Mouse (Mus musculus) frontal cortex, adult (tissue): ENCODE data around the gene Slc24a5.
"Not testable (repeated sequence)": the region's sequence is repeated elsewhere in the genome, so short reads cannot be mapped to it uniquely, and the experiment has no call there.

Source experiments
- ATAC-seq: cut with Nextera tagmentation; 2 replicates; pipeline ENCODE4 v1.9.2; 2017; ENCODE audit warnings: mild to moderate bottlenecking, moderate library complexity, mixed read lengths; ENCODE audit not compliant: low TSS enrichment

Slc24a5 gene

DNA sequence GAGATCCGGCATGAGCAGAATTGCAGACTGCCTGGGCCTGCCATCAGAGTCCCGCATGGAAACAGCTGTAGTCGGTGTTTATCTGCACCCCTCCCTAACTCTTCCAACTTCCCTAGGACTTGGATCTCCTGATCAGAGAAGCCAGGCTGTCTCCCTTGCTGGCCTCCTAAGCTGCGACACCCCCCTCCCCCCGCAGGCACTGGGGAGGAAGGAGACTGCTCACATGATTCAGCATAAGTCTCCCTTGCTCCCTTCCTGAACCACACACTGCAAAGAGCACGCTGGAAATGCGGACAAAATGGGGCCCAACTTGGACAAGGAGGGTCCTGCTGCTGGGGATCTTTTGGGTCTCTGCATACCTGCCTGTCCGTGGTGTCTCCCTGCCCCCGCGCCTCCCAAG, at the start of gene Slc24a5:
Gene Slc24a5 (plus strand): TSS at position 231 of the 400 bp plus-strand sequence.
- no peak for ATAC-seq

DNA sequence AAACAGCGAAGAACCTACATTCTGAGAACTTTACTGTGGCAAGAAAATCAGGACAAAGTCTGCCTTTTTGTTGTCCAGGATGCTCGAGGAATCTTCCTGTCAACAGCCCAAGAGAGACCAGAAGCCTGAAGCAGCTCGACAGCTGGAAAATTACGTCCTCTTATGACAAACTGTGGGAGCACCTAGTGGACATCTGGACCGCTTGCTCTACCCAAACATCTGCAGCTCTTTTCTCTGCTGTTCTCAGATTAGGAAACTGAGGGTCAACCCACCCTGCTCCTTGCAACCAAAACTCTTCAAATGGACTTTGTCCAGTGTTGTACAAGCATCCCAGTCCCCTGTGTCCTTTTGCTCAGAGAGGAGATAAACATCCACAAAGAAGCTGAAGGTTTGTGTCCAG, 43.5 kb upstream of the Slc24a5 start:
- ATAC-seq = no peak

DNA sequence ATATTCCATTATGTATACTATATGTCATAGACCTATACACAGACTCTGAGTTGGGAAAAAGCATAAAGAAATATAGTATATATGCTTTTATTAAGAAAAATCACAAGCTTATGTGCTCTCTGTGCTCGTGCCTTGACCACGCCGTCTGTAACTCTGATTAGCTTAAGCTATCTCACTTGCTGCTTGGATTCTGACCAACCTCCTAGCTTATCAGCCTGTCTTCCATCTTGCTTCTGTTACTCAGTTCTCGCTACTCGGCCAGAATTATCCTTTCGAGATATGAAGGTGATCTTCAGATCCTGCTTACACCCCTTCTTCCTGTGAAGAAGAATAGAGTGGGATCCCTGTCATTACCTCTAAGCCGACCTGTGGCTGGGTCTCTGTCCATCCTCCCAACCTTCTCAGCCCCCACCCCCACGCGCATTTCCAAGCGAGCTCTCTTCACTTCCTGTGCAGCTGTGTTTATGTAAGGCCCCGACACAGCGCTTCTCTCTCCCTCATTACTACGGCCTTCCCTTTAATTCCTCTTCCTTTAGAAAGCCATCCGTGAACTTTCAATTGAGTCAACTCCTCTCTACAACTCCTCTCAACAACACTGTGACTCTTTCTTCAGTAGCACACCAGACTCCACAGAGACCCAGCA, 41.4 kb upstream of the Slc24a5 start:
- ATAC-seq = no peak

DNA sequence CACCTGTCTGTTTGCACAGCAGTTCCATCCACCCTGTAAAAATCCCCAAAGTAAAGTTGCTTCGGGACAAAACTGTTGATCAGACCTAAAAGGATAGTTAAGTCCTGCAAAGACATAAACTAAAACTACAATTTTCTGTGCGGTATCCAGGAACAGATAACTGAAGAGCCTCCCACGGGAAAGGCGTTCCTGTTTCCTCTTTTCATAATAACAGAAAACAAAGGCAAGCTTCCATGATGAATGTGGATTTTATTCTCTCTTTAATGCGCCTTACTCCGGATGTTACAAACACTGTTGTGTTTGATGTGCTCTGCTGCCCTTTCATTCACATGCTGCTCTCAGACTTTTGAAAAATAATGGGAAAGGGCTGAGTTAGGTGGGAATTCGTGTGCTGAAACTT, 37.3 kb upstream of the Slc24a5 start:
- ATAC-seq = no peak

DNA sequence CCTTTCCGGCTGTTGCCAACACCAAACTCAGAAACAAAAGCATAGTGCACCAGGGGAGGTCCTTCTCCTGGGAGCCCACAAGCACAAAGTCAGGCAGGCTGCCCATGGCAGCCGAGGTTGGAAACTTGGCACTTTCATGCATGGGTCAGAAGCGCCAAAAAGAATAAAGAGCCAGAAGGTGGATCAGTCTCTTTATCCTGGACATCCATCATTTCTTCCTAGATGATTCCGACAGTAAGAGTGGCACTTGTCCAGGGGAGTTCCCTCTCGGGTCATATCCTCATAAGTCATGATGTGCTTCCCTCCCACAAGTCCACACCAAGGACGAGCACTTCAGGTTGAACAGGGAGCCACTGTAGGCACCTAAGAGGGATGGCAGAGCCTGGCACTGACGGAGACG, 36.8 kb upstream of the Slc24a5 start:
- no peak for ATAC-seq

DNA sequence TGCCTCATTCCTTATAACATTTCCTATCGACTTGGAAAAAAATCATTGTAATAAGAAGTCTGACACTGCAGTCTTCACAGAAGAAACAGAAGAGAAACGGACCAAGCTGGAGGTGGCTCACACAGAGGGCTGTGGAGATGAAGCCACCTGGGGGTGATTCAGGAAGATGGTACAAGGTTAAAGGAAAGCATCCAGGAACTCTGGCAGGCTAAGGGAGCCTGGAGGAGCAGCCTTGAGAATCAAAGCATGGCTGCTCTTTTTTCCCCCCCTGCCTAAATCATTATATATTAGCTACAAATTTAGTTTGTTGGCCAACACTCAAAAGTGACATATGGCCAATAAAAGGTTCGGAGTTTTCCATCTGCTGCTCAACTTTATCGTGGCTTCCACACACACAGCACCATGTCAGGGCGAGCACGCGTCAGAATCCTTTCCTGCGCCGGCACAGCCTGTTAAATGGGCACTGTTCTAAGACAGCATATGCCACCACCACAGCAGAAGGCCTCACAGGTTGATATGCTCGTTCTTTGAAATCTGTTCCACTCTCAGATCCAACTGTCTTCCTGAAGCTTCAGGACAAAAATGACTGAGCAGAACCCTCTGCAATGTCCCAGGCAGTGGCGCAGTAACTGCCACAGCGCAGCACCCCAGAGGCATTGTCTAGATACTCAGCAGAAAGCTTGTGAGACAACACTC, 36.2 kb upstream of the Slc24a5 start:
- peak; percentile 74 for ATAC-seq

DNA sequence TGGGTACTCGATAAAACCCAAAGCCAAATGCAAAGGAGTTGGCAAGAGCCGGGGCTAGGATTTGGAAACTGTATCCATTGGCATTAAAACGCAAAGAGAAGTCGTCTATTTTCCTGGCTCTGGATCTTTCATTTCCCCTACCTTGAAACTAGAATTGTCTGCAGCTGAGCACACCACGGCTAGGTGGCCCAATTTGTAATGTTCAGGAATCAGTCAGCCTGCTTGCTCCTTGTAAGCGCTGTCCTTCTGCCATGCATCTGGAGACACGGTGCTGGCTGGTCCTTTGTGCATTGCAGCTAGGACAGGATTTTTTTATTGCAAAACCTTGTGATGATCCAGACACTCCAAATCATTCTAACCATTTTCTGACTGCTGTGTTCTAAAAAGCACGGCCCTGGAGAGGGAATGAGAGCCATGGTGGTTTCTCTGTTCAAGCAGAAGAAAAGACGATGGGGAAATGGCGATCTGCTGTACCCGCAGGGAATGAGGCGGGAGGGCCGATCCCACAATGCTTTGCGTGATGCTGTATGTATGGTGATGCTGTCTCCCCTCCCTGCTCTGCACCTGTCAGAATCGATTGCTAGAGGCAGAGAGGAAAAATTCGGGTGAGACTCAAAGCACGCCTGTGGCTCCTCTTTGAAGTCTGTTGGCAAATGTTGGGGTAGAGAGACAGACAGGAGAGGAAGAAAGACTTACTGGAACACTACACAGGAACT, 35.5 kb upstream of the Slc24a5 start:
- peak; percentile 75 for ATAC-seq

DNA sequence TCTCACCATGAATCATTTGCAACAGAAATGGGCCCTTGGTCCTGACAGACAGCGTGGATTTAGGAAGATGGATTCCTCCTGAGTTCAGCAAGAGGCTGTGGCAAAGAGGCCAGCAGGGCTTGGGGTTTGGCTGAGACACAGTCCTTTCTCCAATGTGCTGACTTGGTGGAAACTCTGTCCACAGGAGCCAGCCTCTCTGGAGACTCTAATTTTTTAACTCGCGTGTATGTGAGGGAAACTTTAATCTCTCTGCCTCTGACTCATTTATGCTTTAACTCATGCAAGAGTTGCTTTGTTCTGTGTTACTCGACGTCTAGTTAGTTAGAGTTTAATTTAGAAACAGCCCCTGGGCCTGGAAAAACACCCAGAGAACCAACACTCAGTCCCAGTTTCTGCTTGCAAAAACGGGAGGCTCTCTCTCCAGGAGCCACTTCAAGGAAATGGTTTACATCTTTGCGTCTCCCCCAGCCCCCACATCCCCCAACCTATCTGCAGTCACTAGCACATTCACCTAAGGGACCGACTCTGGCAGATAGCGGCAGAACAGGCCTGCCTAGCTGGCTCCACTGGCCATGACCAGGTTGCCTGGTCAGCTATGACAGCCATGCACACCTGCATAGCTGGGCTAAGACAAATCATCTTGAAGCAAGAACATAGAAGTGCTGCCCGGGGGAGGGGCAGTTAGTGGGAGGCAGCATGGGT, 34.7 kb upstream of the Slc24a5 start:
- peak; percentile 28; the same call in 1 of the 2 replicates for ATAC-seq

DNA sequence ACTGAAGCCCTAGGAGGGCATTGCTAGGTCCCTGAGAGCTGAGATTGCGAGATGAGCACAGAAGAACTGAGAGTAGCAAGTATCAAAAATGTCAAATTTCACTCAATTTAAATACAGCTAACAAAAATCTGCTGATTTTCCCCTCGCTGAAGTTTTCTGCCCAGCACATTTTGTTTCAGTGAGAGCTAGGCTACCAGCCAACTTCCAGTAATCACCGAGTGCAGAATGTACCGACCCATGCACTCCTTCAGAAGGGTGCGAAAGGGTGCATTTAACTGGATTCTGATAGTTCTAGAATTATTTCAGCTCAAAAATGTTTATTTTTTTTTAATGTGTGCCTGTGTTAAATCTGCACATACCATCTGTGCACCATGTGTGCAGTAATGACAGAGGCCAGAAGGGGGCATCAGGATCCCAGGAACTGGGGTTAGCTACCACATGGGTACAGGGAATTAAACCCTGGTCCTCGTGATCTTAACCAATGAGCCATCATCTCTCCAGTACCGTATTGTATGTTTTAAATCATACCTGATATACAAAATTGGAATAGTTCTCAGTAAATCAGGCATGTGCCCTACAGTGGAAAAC, 12.5 kb upstream of the Slc24a5 start:
- no peak for ATAC-seq

DNA sequence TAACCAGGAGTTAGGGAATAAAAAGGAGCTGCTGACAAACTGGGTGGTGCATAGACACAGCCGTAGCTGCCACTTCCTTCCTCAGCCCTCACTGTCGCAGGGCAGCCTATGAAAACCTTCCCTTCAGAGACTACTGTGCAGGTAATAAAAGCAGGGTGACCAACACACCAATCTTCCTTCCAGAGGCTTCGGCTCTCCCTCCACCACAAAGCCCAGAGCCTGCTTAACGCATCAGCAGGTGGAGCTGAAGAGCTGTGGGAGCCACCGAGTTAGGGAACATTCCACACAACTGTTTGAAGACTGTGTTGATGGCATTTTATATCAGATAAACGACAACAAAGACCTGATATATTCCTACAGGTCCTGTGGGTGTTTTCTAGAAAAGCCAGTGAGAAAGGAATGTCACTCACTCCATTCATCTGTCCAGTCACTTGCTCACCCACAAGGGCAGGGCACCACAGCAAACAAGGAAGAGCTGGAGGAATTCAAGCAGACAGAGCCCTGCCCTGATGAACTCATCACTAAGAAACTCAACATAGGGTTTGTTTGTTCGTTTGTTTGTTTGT, 10.6 kb upstream of the Slc24a5 start:
- peak; percentile 86 for ATAC-seq

DNA sequence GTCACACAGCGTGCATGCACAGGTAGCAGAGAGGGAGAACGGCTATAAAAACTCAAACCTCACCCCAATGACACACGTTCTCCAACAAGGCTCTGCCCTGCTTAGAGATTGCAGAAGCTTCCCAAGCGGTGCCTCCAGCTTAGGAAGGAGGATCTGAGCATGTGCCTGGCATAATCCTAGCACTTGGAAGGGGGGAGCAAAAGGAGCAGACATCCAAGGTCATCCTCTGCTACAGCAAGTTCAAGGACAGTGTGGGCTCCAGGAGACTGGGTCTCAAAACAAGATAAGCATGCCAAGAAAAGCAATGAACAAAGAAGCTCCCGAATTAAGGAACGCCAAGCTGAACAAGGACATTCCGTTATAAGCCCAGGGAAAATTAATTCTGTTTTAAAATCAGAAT, 6.5 kb upstream of the Slc24a5 start:
- no peak for ATAC-seq

DNA sequence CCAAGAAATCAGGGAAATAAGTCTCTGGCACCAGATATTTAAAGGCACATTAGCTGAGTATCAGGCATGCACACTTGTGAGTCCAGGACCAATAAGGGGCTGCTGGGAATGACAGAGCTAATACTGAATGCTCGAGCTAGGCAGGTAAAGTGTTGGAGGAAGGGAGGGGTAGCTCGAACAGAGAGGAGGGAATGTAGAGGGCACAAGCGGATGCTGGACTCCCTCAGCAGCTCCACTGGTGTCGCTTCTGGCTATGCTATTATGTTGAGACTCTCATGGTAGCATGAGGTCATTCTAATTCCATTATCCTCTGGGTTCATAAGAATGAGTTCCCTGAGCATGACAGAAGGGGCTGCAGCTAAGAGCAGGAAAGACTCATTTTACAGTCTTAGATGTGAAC, 5.0 kb upstream of the Slc24a5 start:
- ATAC-seq = no peak

DNA sequence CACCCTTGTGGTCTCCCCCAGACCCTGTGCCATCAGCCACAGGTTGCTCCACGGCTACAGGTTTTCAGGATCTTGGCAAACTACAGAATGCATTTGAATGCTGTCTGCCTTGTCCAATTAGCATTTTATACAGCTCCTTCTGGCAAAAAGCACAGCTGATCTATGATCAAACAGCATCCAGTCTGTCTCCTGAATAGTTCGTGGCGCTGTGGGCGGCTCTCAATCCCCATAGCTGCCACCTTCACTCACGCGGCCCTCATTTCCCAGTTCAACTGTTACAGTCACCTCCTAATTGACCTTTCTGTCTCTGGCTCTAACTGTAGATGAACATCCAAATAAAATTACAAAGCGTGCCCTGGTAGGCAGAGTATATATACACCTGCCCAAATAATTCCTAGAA, 551 bp upstream of the Slc24a5 start:
- no peak for ATAC-seq

DNA sequence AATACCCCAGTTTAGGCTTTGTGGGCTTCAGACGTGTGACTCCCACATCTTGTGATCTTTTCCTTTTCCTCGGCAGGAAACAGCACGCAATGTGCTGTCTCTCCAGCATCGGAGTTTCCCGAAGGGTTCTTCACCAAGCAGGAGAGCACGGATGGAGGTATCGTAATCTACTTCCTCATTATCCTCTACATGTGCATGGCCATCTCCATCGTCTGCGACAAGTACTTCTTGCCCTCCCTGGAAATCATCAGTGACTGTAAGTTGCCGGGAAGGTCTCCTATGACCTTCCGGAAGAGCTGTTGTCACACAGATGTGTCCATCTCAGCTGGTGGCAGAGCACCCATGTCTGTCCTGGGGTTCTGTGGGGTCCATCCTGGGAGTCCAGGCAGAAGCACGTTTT, 772 bp downstream of the Slc24a5 start:
- ATAC-seq = no peak

DNA sequence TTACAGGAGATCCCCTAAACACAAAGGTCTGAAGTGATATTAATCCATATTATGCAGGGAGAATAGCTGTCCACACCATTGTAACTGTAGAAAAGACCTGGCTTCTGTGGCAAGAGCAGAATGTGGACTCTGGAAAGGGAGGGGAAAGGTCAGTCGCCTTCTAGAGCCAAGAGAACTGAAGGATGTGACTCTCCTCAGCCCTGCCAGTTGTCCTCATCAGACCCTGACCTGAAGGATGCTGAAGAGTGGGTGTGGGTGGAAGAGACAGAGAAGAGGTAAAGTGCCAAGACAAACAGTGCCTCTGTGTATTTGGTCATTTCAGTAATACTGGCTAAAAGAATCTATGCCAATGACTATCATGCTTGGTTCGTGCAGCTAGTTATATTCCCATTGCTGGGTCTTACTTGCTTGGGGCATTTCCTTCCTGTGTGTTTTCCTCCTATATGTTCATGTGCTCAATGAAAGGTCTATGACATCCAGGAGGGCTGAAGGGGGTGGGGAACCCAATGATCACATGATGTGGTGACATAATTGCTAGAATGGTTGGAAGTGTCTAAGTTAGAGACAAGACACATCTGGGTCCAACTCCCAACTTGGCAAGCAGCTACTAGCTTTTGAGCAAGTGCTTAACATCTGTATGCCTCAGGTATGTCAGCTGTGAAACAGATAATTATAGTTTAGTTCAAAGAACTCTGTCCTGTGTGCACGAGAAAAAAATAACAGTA, 5.3 kb downstream of the Slc24a5 start:
- no peak for ATAC-seq

DNA sequence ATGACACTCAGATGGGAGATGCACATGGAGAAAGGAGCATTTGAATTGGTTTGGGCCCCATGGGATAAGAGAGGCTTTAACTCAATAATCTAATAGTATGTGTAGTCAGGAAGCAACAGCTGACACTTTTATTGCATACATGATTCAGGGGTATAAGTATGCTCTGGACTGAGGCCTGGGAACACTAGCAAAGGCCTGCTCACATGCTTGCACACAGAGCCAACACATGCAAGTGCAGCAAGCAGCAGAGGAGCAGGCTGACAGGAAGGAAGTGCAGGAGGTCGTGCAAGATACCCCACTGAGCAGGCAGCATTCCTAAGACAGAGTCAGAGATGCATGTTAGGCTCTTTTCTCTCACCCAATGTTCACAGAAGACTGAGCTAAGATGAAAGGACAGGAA, 16.0 kb downstream of the Slc24a5 start:
- no peak for ATAC-seq

DNA sequence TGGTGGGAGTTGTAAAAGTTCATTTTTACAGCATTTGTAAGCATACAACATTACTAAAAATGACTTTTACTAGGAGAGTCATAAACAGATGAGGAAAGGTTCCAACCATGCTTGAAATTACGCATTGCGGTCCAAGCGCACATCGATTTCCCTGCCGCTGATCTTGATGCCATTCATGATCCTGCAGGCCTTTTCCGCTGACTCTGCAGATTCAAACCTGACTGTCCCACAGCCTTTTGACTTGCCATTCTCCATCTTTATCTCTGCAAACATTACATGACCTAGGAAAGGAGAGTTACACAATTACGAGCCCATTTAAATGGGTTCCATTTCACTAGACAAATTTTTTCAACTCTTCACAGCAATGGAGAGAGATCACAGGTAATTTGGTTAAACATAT, 20.8 kb downstream of the Slc24a5 start:
- ATAC-seq = no peak

DNA sequence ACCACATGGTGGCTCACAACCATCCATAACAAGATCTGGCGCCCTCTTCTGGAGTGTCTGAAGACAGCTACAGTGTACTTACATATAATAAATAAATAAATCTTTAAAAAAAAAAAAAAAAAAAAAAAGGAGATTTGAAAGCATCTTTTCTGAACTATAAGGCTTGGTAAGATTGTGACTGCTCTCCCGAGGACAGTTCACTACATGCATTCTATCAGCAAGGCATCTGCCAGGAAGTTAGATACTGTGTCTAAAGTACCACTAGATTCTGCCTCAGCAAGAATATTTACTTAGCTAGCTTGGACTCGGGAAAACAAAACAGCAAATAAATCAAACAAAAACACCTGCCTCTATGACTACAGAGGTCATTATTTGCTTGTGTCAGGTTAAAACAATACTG, 24.2 kb downstream of the Slc24a5 start:
- ATAC-seq = not testable (repeated sequence)

DNA sequence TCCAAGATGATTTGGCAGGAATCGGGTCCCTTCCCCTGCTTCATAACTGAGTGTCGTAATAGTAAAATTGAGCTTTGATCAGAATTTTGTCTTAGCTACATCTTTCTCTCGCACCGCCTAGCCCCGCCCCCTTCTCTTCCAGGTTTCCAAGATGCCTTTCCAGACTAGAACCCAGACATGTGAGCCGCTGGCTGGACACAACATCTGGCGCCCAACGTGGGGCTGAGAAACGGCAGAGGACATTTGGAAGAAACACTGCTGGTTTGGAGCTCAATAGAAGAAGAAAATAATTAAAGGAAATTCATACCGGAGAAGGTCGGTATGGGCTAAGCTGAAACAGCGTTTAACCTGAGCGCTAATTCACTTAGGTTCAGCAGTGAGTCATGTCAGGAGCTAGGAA, 36.6 kb downstream of the Slc24a5 start:
- not testable (repeated sequence) for ATAC-seq

DNA sequence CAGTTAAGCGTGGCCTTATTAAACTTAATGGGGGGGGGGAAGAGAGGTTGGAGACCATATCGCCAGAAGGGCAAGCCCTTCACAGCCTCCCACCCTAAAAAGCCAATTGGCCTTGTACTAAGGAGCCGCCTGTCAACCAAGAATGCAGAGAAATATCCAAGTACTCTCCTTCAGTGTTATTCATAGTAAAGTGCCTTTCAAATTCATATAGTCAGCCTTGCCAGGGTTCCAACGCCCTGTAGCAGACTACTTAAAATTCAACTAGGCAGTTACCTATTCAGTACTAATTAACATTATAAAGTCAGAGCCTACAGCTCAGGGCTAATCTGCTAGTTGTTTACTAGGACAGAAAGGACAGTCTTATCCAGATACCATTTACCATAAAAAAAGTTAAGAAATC, 38.6 kb downstream of the Slc24a5 start:
- not testable (repeated sequence) for ATAC-seq
